Mouse (Mus musculus): ENCODE measurements around the gene Pcdh7.

GRCm38 (mm10) chr5:57735723-57736122 is 18.0 kb downstream of the Pcdh7 start:
- no peak for TF ChIP-seq CTCF (IDR thresholded peaks at IDR 0.05; ENCODE audit: low read depth, low read length)
- TF ChIP-seq POLR2A (IDR thresholded peaks at IDR 0.05; ENCODE audit: insufficient read depth, low read length): no peak

All from ES-Bruce4 (cell line).